Mouse (Mus musculus) cortical plate, adult 2 months (tissue): Measurements from ENCODE around the gene Prickle1. TPM values are rescaled to one million over a fixed set of nuclear protein-coding genes. Genes with fewer than 3 reads are reported as not detected.

Experiments used
- H3K27ac ChIP-seq: fragments of 200-500 bp; 2 replicates; pipeline ENCODE4 v1.5.1; 2012; ENCODE audit warnings: low read length, control low read depth, inconsistent platforms; ENCODE audit not compliant: insufficient read depth
- H3K4me1 ChIP-seq: fragments of 200-500 bp; 2 replicates; pipeline ENCODE4 v1.6.1; 2011; ENCODE audit warnings: low read length; ENCODE audit not compliant: control insufficient read depth, insufficient read depth
- H3K4me3 ChIP-seq: fragments of 200-500 bp; 2 replicates; pipeline ENCODE4 v1.5.1; 2011; ENCODE audit warnings: mild to moderate bottlenecking, low read length, control low read depth; ENCODE audit not compliant: insufficient read depth
- CTCF ChIP-seq: fragments of 200-500 bp; IDR thresholded peaks from 2 replicates; pipeline ENCODE4 v1.5.1; 2011; ENCODE audit warnings: mild to moderate bottlenecking, control low read depth, low read length; ENCODE audit not compliant: insufficient read depth; ENCODE audit errors: extremely low read depth
- POLR2A ChIP-seq: fragments of 200-500 bp; IDR thresholded peaks from 2 replicates; pipeline ENCODE4 v1.6.1; 2011; ENCODE audit warnings: mild to moderate bottlenecking, low read length, control low read depth; ENCODE audit not compliant: insufficient read depth; ENCODE audit errors: extremely low read depth
- polyA plus RNA-seq: library from polyadenylated mRNA; depleted of rRNA; stranded (reverse); fragments of >200 nt; gene quantifications from 2 replicates; pipeline ENCODE4 v1.2.3, GENCODE M21; 2012

Gene Prickle1
- polyA plus RNA-seq, 1 experiment = 51.8 TPM

DNA sequence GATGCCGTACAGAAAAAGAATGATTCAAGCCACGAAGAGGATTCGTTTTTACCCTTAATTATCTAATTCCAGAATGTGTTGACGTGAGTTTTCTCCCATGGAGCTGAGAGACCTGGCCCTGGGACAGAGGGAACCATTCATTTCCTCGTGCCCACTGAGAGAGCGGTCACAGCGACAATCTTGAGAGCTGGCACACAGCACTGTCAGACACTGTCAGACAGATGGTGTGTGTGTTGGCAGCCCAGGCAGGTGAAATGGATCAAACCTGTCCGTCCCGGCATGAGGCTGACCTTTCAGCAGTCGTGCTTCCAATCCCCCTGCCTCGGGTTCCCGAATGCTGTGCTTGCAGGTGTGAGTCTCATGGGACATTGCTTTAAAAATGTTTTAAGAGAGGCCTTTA is 37.3 kb downstream of the Prickle1 start:
- no peak overlapping the region for H3K4me3 ChIP-seq
- H3K27ac ChIP-seq = no peak overlapping the region
- no peak for TF ChIP-seq POLR2A
- TF ChIP-seq CTCF = no peak
- peaks cover 3% of the 10 kb centered on the region for H3K4me1 ChIP-seq

DNA sequence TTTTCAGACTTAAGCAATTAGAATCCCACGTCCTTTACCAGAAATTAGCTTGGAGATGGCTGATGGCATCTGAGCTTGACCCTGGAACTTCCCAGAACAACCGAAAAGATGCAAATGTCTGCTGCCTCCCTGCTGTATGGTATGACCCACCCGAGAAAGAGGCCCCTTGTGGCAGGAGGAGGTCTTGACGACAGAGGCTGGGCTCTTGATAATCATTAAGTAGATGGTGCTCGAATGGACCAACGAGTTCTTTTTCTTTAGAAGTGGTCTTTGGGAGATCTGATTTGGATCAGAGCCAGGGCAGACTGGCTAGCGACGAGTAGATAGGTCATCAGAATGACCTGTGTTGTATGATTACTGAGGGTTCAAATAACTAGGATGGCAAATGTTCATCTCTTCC is 40.0 kb downstream of the Prickle1 start:
- Histone ChIP-seq H3K4me3 (no peak overlapping the region), H3K4me1 (peaks cover 9% of the 10 kb centered on the region), H3K27ac (no peak overlapping the region)
- TF ChIP-seq CTCF = no peak
- TF ChIP-seq POLR2A = no peak

DNA sequence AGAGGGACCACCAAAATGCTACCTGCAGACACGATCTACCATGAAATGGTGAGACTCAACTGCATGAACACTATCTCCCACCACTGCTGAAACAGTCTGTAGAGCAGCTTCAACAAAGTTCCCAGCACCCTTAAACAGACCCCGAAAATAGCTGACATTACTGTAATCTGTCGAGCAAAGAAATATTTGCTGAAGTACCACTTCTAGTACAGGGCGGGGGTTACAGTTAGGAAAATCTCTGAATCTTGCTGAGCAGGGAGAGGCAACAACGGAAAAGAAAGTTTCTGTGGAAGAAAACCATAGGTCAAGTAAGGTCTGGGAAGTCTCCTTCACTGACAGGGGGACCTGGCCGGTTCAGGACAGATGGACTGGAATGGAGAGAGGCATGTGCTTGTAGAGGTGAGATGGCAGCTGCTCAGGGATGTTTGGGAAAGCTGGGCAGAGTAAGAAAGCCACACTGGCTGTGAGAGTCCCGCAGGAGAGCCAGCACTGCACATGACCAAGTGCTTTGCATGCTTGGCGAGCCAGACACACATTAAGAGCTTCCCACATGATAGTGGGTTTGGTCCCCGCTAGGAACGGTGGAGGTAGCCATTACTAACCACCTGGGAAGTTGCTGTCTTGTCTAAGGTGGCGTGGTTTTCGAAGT is 41.4 kb downstream of the Prickle1 start:
- Histone ChIP-seq H3K27ac (no peak overlapping the region), H3K4me1 (peaks cover 9% of the 10 kb centered on the region), H3K4me3 (no peak overlapping the region)
- TF ChIP-seq CTCF (no peak), POLR2A (no peak)

DNA sequence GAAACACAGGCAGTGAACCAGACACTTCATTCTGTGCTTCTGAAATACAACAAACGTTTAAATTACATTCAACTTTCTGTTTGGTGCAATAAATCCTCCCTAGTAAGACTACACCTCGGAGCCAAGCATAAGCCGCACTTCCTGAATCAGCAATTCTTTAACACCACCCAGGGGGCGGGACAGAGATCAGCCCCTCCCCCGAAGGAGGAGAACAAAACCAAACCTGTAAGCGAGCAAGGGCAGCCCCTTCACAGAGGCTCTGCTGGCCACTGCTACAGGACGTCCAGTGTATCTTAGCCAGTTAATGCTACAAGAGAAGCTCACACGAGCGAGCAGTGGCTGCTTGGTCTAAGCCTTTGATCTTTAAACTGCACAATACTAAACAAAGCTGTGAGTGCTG is 43.5 kb downstream of the Prickle1 start:
- TF ChIP-seq CTCF (no peak), POLR2A (no peak)

GRCm38 (mm10) chr15:93548297-93548696 is 47.4 kb downstream of the Prickle1 start:
- Histone ChIP-seq H3K4me3 (no peak overlapping the region), H3K4me1 (peaks cover 11% of the 10 kb centered on the region), H3K27ac (no peak overlapping the region)
- TF ChIP-seq CTCF = no peak

More for the DNA sequence above, 43.5 kb downstream of the Prickle1 start:
- no peak overlapping the region for H3K4me3 ChIP-seq
- H3K4me1 ChIP-seq = peaks cover 9% of the 10 kb centered on the region
- H3K27ac ChIP-seq = no peak overlapping the region

- TF ChIP-seq CTCF = no peak
- TF ChIP-seq POLR2A = no peak
- H3K4me3 ChIP-seq = no peak overlapping the region
- H3K27ac ChIP-seq = 0 out of 2 replicates have a peak overlapping the region, but pooled peaks have one; percentile 48
- peaks cover 7% of the 10 kb centered on the region for H3K4me1 ChIP-seq
Measured at GRCm38 (mm10) chr15:93539415-93539814, 56.3 kb downstream of the Prickle1 start.

- Histone ChIP-seq H3K27ac (0 out of 2 replicates have a peak overlapping the region, but pooled peaks have one; percentile 31), H3K4me1 (peaks cover 7% of the 10 kb centered on the region), H3K4me3 (no peak overlapping the region)
- TF ChIP-seq CTCF = no peak
- no peak for TF ChIP-seq POLR2A
Measured at GRCm38 (mm10) chr15:93538551-93539205, 57.0 kb downstream of the Prickle1 start.

GRCm38 (mm10) chr15:93537745-93538144 is 57.9 kb downstream of the Prickle1 start:
- H3K27ac ChIP-seq = no peak overlapping the region
- TF ChIP-seq CTCF (no peak), POLR2A (no peak)
- no peak overlapping the region for H3K4me3 ChIP-seq
- H3K4me1 ChIP-seq = peaks cover 7% of the 10 kb centered on the region

DNA sequence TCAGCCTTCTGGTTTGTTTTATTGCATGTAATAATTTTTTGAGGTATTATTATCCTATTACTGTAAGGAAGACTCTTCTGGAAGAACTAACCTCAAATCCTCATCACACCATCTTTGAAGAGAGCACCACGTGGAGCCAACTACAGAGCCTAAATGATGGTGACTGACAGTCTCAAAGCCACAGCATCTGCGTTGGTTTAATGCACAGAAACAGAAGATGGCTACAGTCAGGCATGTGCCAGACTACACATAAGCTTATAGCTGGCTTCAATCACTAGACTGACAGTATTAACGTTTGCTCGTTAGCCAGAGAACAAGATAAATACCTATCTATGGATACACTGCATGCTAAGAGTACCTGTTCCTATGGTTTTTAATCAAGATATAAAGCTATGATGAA is 59.5 kb downstream of the Prickle1 start:
- peaks cover 10% of the 10 kb centered on the region for H3K4me1 ChIP-seq
- TF ChIP-seq CTCF = no peak
- TF ChIP-seq POLR2A = no peak
- H3K4me3 ChIP-seq = no peak overlapping the region
- no peak overlapping the region for H3K27ac ChIP-seq

- peak overlapping the region; percentile 51; the same call in 1 of the 2 replicates for H3K27ac ChIP-seq
- no peak for TF ChIP-seq CTCF
- TF ChIP-seq POLR2A = no peak
- H3K4me3 ChIP-seq = no peak overlapping the region
- peaks cover 11% of the 10 kb centered on the region for H3K4me1 ChIP-seq
Measured at GRCm38 (mm10) chr15:93530703-93531032, 65.0 kb downstream of the Prickle1 start.
